Mouse (Mus musculus) liver, adult 2 months (tissue): ENCODE measurements around the gene Rpl23. TPM values are rescaled to one million over a fixed set of nuclear protein-coding genes. Genes with fewer than 3 reads are reported as not detected.

ENCODE experiments used
- DNase-seq: peaks from one replicate; pipeline ENCODE4 v3.0.0-alpha.2; 2011; ENCODE audit warnings: low read depth, low spot score; ENCODE audit errors: extremely low read depth
- H3K27ac ChIP-seq: fragments of 200-500 bp; replicated peaks from 2 replicates; pipeline ENCODE4 v1.5.1; 2012; ENCODE audit warnings: low read depth, mild to moderate bottlenecking, control low read depth, inconsistent platforms, low read length; ENCODE audit not compliant: insufficient read depth
- H3K27me3 ChIP-seq: fragments of 200-500 bp; 2 replicates; pipeline ENCODE4 v1.6.1; 2012; ENCODE audit warnings: mild to moderate bottlenecking, moderate library complexity, low read length, inconsistent platforms; ENCODE audit not compliant: control insufficient read depth, insufficient read depth
- H3K36me3 ChIP-seq: fragments of 200-500 bp; 2 replicates; pipeline ENCODE4 v1.6.1; 2012; ENCODE audit warnings: low read length, inconsistent platforms; ENCODE audit not compliant: control insufficient read depth, insufficient read depth
- H3K4me1 ChIP-seq: fragments of 200-500 bp; 2 replicates; pipeline ENCODE4 v1.6.1; 2011; ENCODE audit warnings: low read length; ENCODE audit not compliant: control insufficient read depth, insufficient read depth
- H3K4me3 ChIP-seq: fragments of 200-500 bp; 2 replicates; pipeline ENCODE4 v1.5.1; 2011; ENCODE audit warnings: low read depth, mild to moderate bottlenecking, control low read depth, low read length, moderate library complexity; ENCODE audit not compliant: insufficient read depth
- H3K79me2 ChIP-seq: fragments of 200-500 bp; 2 replicates; pipeline ENCODE4 v1.6.1; 2012; ENCODE audit warnings: inconsistent platforms, mild to moderate bottlenecking, low read length, moderate library complexity; ENCODE audit not compliant: control insufficient read depth, insufficient read depth
- H3K9ac ChIP-seq: fragments of 200-500 bp; 2 replicates; pipeline ENCODE4 v1.6.1; 2012; ENCODE audit warnings: low read depth, mild to moderate bottlenecking, control low read depth, inconsistent platforms, low read length
- CTCF ChIP-seq: fragments of 200-500 bp; IDR thresholded peaks from 2 replicates; pipeline ENCODE4 v1.5.1; 2011; ENCODE audit warnings: low read depth, low read length, control low read depth
- POLR2A ChIP-seq: fragments of 200-500 bp; IDR thresholded peaks from 2 replicates; pipeline ENCODE4 v1.6.1; 2011; ENCODE audit warnings: low read length, control low read depth; ENCODE audit not compliant: insufficient read depth; ENCODE audit errors: extremely low read depth
- WGBS: fragments of 180-500 bp; shearing (Covaris S2); methylation state at CpG from one replicate; pipeline ENCODE4 v1.1.7; 2018; 5-methylcytosine and 5-hydroxymethylcytosine counted together
- polyA plus RNA-seq: library from polyadenylated mRNA; depleted of rRNA; stranded (reverse); fragments of >200 nt; gene quantifications from 2 replicates; pipeline ENCODE4 v1.2.3, GENCODE M21; 2012
- total RNA-seq: library from RNA; depleted of rRNA; stranded (reverse); fragments of >200 nt; gene quantifications from 2 replicates; pipeline ENCODE4 v1.2.3, GENCODE M21; 2014

Rpl23 gene
- total and polyA plus RNA-seq, 2 experiments: 68.5 to 283 TPM

DNA sequence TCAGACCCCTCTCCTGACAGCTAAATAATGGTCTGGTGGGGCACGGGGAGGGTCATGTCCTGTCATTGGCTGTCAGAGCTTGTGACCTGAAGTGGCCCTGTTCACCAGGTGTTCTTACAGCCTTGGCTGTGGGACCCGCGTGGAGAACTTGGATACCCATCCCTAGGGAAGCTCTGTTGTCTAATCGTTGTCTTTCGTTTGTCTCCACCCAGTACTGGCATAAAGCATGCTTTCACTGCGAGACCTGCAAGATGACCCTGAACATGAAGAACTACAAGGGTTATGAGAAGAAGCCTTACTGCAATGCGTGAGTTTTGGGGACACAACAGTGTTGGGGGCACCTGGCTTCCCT lies 24.4 kb upstream of the Rpl23 start:
- 58% methylated on average over 7 of the region's 7 CpGs for WGBS
- no peak for DNase-seq
- no peaks in the 10 kb centered on the region for H3K27me3 ChIP-seq
- TF ChIP-seq POLR2A (no peak), CTCF (no peak)
- H3K4me1 ChIP-seq: peaks cover 67% of the 10 kb centered on the region
- no peak overlapping the region for H3K4me3 ChIP-seq
- no peak overlapping the region for H3K27ac ChIP-seq
- H3K79me2 ChIP-seq: peaks cover 23% of the 10 kb centered on the region; the same call in 1 of the 2 replicates
- H3K9ac ChIP-seq: no peak overlapping the region
- peaks cover 3% of the 10 kb centered on the region; the same call in 1 of the 2 replicates for H3K36me3 ChIP-seq

GRCm38 (mm10) chr11:97805662-97806612 lies 23.7 kb upstream of the Rpl23 start:
- Histone ChIP-seq H3K36me3 (peaks cover 3% of the 10 kb centered on the region; the same call in 1 of the 2 replicates), H3K27ac (peak overlapping the region; percentile 26; the same call in 1 of the 2 replicates), H3K27me3 (no peaks in the 10 kb centered on the region), H3K4me1 (peaks cover 67% of the 10 kb centered on the region), H3K9ac (no peak overlapping the region), H3K4me3 (no peak overlapping the region), H3K79me2 (peaks cover 23% of the 10 kb centered on the region; the same call in 1 of the 2 replicates)
- no peak for DNase-seq
- TF ChIP-seq POLR2A (no peak), CTCF (no peak)
- WGBS: 44% methylated on average over 15 of the region's 15 CpGs

GRCm38 (mm10) chr11:97804841-97805661 lies 22.8 kb upstream of the Rpl23 start:
- no peak for DNase-seq
- H3K27me3 ChIP-seq: no peaks in the 10 kb centered on the region
- TF ChIP-seq CTCF (no peak), POLR2A (no peak)
- H3K9ac ChIP-seq: no peak overlapping the region
- peaks cover 23% of the 10 kb centered on the region; the same call in 1 of the 2 replicates for H3K79me2 ChIP-seq
- H3K4me1 ChIP-seq: peaks cover 61% of the 10 kb centered on the region
- peaks cover 3% of the 10 kb centered on the region; the same call in 1 of the 2 replicates for H3K36me3 ChIP-seq
- H3K4me3 ChIP-seq: no peak overlapping the region
- 28% methylated on average over 9 of the region's 9 CpGs for WGBS
- H3K27ac ChIP-seq: no peak overlapping the region; the same call in 1 of the 2 replicates

DNA sequence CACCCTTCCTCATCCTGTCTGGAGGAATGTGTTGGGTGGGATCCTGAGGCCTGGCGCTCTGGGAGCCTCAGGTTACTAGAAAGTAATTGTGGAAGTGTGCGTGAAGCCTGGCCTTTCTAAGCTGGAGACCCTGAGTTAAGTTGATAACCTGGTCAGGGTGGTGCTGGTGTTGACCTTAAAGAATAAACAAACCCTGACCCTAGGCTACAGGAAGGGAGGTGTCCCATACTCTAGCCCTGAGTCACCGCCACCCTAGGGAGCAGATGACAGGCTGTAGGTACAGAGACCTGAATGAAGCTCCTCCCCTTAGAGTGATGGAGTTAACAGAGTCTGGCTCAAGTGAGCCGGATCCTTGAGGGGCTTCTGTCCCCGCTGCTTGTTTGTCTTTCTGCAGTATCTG lies 21.6 kb upstream of the Rpl23 start:
- Histone ChIP-seq H3K27me3 (no peaks in the 10 kb centered on the region), H3K4me3 (no peak overlapping the region), H3K4me1 (peaks cover 49% of the 10 kb centered on the region), H3K36me3 (peaks cover 3% of the 10 kb centered on the region; the same call in 1 of the 2 replicates), H3K79me2 (peaks cover 20% of the 10 kb centered on the region; the same call in 1 of the 2 replicates), H3K27ac (peak overlapping the region; percentile 19; the same call in 1 of the 2 replicates), H3K9ac (no peak overlapping the region)
- 33% methylated on average over 5 of the region's 5 CpGs for WGBS
- TF ChIP-seq CTCF (no peak), POLR2A (no peak)
- no peak for DNase-seq

DNA sequence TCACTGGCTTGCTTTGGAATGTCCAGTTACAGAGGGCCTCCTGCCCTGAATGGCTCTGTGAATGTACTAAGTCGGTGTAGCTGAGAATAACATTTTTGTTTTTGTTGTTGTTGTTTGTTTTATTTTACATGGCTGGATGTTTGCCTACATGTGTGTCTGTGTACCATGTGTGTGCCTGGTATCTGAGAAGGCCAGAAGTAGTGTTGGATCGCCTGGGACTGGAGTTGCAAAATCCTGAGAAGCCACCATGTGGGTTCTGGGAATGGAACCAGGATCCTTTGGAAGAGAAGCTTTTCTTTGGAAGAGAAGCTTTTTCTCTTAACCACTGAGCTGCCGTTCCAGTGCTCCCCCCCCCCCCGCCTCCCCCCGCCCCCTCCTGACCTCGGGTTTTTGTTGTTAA lies 20.3 kb upstream of the Rpl23 start:
- Histone ChIP-seq H3K4me3 (no peak overlapping the region), H3K36me3 (peaks cover 3% of the 10 kb centered on the region; the same call in 1 of the 2 replicates), H3K9ac (0 out of 2 replicates have a peak overlapping the region, but pooled peaks have one; percentile 11), H3K79me2 (peaks cover 20% of the 10 kb centered on the region; the same call in 1 of the 2 replicates), H3K27me3 (no peaks in the 10 kb centered on the region), H3K27ac (peak overlapping the region; percentile 56), H3K4me1 (peaks cover 39% of the 10 kb centered on the region)
- no peak for TF ChIP-seq CTCF
- no peak for TF ChIP-seq POLR2A
- no peak for DNase-seq
- WGBS: 15% methylated on average over 6 of the region's 6 CpGs
